20 mouse cellular contexts compared by ENCODE assay signal in the genomic region with DNA sequence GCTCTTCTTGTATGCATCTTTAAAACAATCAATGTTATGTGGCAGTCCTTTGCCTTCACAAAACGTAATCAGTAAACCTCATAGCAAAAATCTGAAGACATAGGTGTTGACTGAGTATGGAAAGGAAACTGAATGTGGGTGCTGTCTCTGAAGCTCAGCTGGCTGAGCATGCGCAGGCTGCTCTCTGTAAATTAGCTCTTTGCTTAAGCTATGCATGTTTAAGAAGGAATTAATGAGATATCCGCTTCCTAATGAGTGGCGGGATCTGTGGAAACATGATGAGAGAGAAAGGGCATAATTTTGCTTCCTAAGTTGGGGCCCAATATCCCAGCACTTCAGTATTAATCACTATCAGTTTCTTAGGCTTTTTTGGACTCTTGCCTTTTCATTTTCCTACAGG. TPM values are rescaled to one million over a fixed set of nuclear protein-coding genes. Genes with fewer than 3 reads are reported as not detected.
DNase-seq lines count a peak whose midpoint lies in the region; ATAC-seq and TF ChIP-seq lines count a peak whose summit lies in the region.
"Had no signal": no experiment of that assay in that cellular context is flagged by ENCODE, and none has a peak within 500 bp of the region (broad histone marks: within the 10 kb centered on the region; RNA-seq: fewer than 3 reads in every experiment).

No protein-coding gene starts in this region.

- ATAC-seq in forebrain, embryonic 13.5 days, result peak; percentile 39; the same call in 1 of the 2 replicates
- no peak for ATAC-seq in forebrain, postnatal 0 days
- no peak for ATAC-seq in intestine, embryonic 14.5 days (replicated peaks; ENCODE audit: low FRiP score, low TSS enrichment, low read depth)
- ATAC-seq in intestine, embryonic 16.5 days, result no peak
- ATAC-seq in forebrain, embryonic 15.5 days (replicated peaks), result no peak
- ATAC-seq: activated CD4-positive, CD25-positive, alpha-beta regulatory T cell, adult 4 months; Patski had no signal

- 53% methylated on average over 4 of the region's 4 CpGs for WGBS in forebrain, embryonic 13.5 days
- WGBS in forebrain, postnatal 0 days, result 42% methylated on average over 4 of the region's 4 CpGs
- 92% methylated on average over 4 of the region's 4 CpGs for WGBS in intestine, embryonic 14.5 days
- WGBS in intestine, embryonic 16.5 days, result 82% methylated on average over 4 of the region's 4 CpGs
- WGBS in forebrain, embryonic 15.5 days, result 38% methylated on average over 4 of the region's 4 CpGs

- no peak overlapping the region for H3K9ac ChIP-seq in forebrain, embryonic 13.5 days
- no peak overlapping the region for H3K9ac ChIP-seq in forebrain, postnatal 0 days
- no peak overlapping the region for H3K9ac ChIP-seq in intestine, embryonic 14.5 days (ENCODE audit: low read length)
- H3K9ac ChIP-seq in intestine, embryonic 16.5 days (ENCODE audit: low read depth, low read length), result no peak overlapping the region
- H3K9ac ChIP-seq in forebrain, embryonic 15.5 days (replicated peaks), result no peak overlapping the region
- H3K9ac ChIP-seq: heart, embryonic 13.5 days; hindbrain, embryonic 12.5 days had no signal

- no peak for TF ChIP-seq POLR2A in brain, embryonic 14.5 days (IDR thresholded peaks at IDR 0.05; ENCODE audit: borderline replicate concordance, extremely low read depth, insufficient read depth, insufficient read length, poor library complexity, severe bottlenecking)

- H3K4me2 ChIP-seq in forebrain, embryonic 13.5 days, result no peak overlapping the region
- H3K4me2 ChIP-seq in forebrain, postnatal 0 days (ENCODE audit: low read depth), result no peak overlapping the region
- H3K4me2 ChIP-seq in intestine, embryonic 14.5 days (ENCODE audit: low read length), result no peak overlapping the region
- no peak overlapping the region for H3K4me2 ChIP-seq in intestine, embryonic 16.5 days (ENCODE audit: low read depth, low read length)
- H3K4me2 ChIP-seq in forebrain, embryonic 15.5 days (replicated peaks), result no peak overlapping the region
- H3K4me2 ChIP-seq: heart, embryonic 13.5 days; hindbrain, embryonic 12.5 days had no signal

- no peak for TF ChIP-seq CTCF in forebrain, postnatal 0 days (IDR thresholded peaks at IDR 0.05; ENCODE audit: low read depth)
- TF ChIP-seq CTCF in brain, embryonic 14.5 days (IDR thresholded peaks at IDR 0.05; ENCODE audit: borderline replicate concordance, extremely low read depth, insufficient read depth, insufficient read length), result no peak

- no peak for DNase-seq in forebrain, postnatal 0 days
- DNase-seq in intestine, embryonic 14.5 days (ENCODE audit: low spot score), result peak; percentile 16
- peak; percentile 79 for DNase-seq in brain, embryonic 14.5 days (ENCODE audit: low read depth)
- no peak for DNase-seq in right cerebral cortex, postnatal 4 days
- DNase-seq: adrenal gland, adult 2 months; adrenal gland, postnatal 25 days; cerebellum, adult 2 months; cerebellum, postnatal 10 days; gastrocnemius, postnatal 14 days; heart, postnatal 36 days; kidney, adult 11 months had no signal

- no peak overlapping the region for H3K4me3 ChIP-seq in forebrain, embryonic 13.5 days
- no peak overlapping the region for H3K4me3 ChIP-seq in forebrain, postnatal 0 days (ENCODE audit: low read depth, low read length)
- H3K4me3 ChIP-seq in intestine, embryonic 14.5 days (ENCODE audit: low read depth, low read length), result no peak overlapping the region
- no peak overlapping the region for H3K4me3 ChIP-seq in intestine, embryonic 16.5 days (ENCODE audit: low read length)
- H3K4me3 ChIP-seq in forebrain, embryonic 15.5 days, result no peak overlapping the region
- H3K4me3 ChIP-seq: embryonic facial prominence, embryonic 10.5 days; heart, embryonic 13.5 days; hindbrain, embryonic 12.5 days had no signal

- peaks cover 41% of the 10 kb centered on the region for H3K4me1 ChIP-seq in forebrain, embryonic 13.5 days
- H3K4me1 ChIP-seq in forebrain, postnatal 0 days (ENCODE audit: insufficient read depth), result peaks cover 4% of the 10 kb centered on the region
- H3K4me1 ChIP-seq in intestine, embryonic 14.5 days (replicated peaks; ENCODE audit: control insufficient read depth, insufficient read depth, low read length), result no peaks in the 10 kb centered on the region
- no peaks in the 10 kb centered on the region for H3K4me1 ChIP-seq in intestine, embryonic 16.5 days (ENCODE audit: control insufficient read depth, insufficient read depth, low read length)
- peaks cover 42% of the 10 kb centered on the region for H3K4me1 ChIP-seq in forebrain, embryonic 15.5 days

- H3K9me3 ChIP-seq in forebrain, embryonic 13.5 days (replicated peaks), result no peaks in the 10 kb centered on the region
- H3K9me3 ChIP-seq in forebrain, postnatal 0 days (ENCODE audit: low read length), result no peaks in the 10 kb centered on the region
- H3K9me3 ChIP-seq in intestine, embryonic 14.5 days (ENCODE audit: control insufficient read depth, low read length), result no peaks in the 10 kb centered on the region
- H3K9me3 ChIP-seq in intestine, embryonic 16.5 days (ENCODE audit: control insufficient read depth, low read length), result no peaks in the 10 kb centered on the region
- H3K9me3 ChIP-seq in forebrain, embryonic 15.5 days, result no peaks in the 10 kb centered on the region
- H3K9me3 ChIP-seq: embryonic facial prominence, embryonic 10.5 days; heart, embryonic 13.5 days; hindbrain, embryonic 12.5 days had no signal

- H3K36me3 ChIP-seq in forebrain, embryonic 13.5 days (ENCODE audit: poor library complexity, severe bottlenecking), result peaks cover 23% of the 10 kb centered on the region
- H3K36me3 ChIP-seq in forebrain, postnatal 0 days (ENCODE audit: insufficient read depth), result no peaks in the 10 kb centered on the region
- peaks cover 9% of the 10 kb centered on the region; the same call in 1 of the 2 replicates for H3K36me3 ChIP-seq in intestine, embryonic 14.5 days (ENCODE audit: control insufficient read depth, insufficient read depth, low read length)
- H3K36me3 ChIP-seq in intestine, embryonic 16.5 days (ENCODE audit: control insufficient read depth, insufficient read depth, low read length), result no peaks in the 10 kb centered on the region
- peaks cover 3% of the 10 kb centered on the region; the same call in 1 of the 2 replicates for H3K36me3 ChIP-seq in forebrain, embryonic 15.5 days
- H3K36me3 ChIP-seq: hindbrain, embryonic 12.5 days had no signal

- no peaks in the 10 kb centered on the region for H3K27me3 ChIP-seq in forebrain, embryonic 13.5 days
- no peaks in the 10 kb centered on the region for H3K27me3 ChIP-seq in forebrain, postnatal 0 days (ENCODE audit: insufficient read depth, low read length)
- H3K27me3 ChIP-seq in intestine, embryonic 14.5 days (replicated peaks; ENCODE audit: control insufficient read depth, insufficient read depth, low read length), result no peaks in the 10 kb centered on the region
- H3K27me3 ChIP-seq in intestine, embryonic 16.5 days (replicated peaks; ENCODE audit: control insufficient read depth, insufficient read depth, low read length), result no peaks in the 10 kb centered on the region
- no peaks in the 10 kb centered on the region for H3K27me3 ChIP-seq in forebrain, embryonic 15.5 days
- H3K27me3 ChIP-seq: CH12.LX; heart, embryonic 13.5 days; hindbrain, embryonic 12.5 days had no signal

- no peak overlapping the region for H3K27ac ChIP-seq in forebrain, embryonic 13.5 days
- H3K27ac ChIP-seq in forebrain, postnatal 0 days (ENCODE audit: low read depth, low read length), result no peak overlapping the region
- no peak overlapping the region for H3K27ac ChIP-seq in intestine, embryonic 14.5 days (ENCODE audit: low read depth)
- H3K27ac ChIP-seq in intestine, embryonic 16.5 days (ENCODE audit: low read length), result no peak overlapping the region
- H3K27ac ChIP-seq in forebrain, embryonic 15.5 days (replicated peaks), result 0 out of 2 replicates have a peak overlapping the region, but pooled peaks have one; percentile 2
- H3K27ac ChIP-seq: embryonic facial prominence, embryonic 10.5 days; heart, embryonic 13.5 days; hindbrain, embryonic 12.5 days had no signal

RNA-seq across cellular contexts. Expression of gene Mpped2, which starts 51.0 kb away (rescaled TPM):
- 180 and 197 TPM in 2 replicates for polyA plus RNA-seq in forebrain, embryonic 13.5 days (2015; fragmentation: Nextera tagmentation; extraction: Ambion mirVana)
- 63.6 and 65.4 TPM in 2 replicates for total RNA-seq in forebrain, postnatal 0 days (2014; rRNA removed)
- 104 TPM in 2 replicates for polyA plus RNA-seq in forebrain, postnatal 0 days (2015; fragmentation: Nextera tagmentation; extraction: Ambion mirVana)
- polyA plus RNA-seq in intestine, embryonic 14.5 days (2014; fragmentation: Nextera tagmentation; extraction: Ambion mirVana), result 45.6 and 54.7 TPM in 2 replicates
- polyA plus RNA-seq in intestine, embryonic 16.5 days (2015; fragmentation: Nextera tagmentation; extraction: Ambion mirVana), result 17.4 and 20.2 TPM in 2 replicates
- polyA plus RNA-seq in brain, embryonic 14.5 days (2012; rRNA removed), result 63.0 and 67.3 TPM in 2 replicates
- 212 and 221 TPM in 2 replicates for polyA plus RNA-seq in forebrain, embryonic 15.5 days (2015; fragmentation: Nextera tagmentation; extraction: Ambion mirVana)
- total RNA-seq: CH12.LX had no signal
- polyA plus RNA-seq: activated CD4-positive, CD25-positive, alpha-beta regulatory T cell, adult 4 months had no signal

Comparison
In these comparisons a context has a peak if more than half of its experiments do, and no peak if none do; other contexts are left out.
1. DNase-seq: peak in intestine, embryonic 14.5 days (single experiment) and brain, embryonic 14.5 days (single experiment); none in forebrain, postnatal 0 days (single experiment) and right cerebral cortex, postnatal 4 days (single experiment).